Mouse (Mus musculus): Measurements from ENCODE around the gene Arhgap10.

Arhgap10 gene

GRCm38 (mm10) chr8:77440913-77441312 is 76.8 kb downstream of the Arhgap10 start:
- no peak for DNase-seq (ENCODE audit: low spot score)

- DNase-seq (ENCODE audit: low spot score), result no peak
Observed at GRCm38 (mm10) chr8:77440324-77440880, 77.4 kb downstream of the Arhgap10 start.

- DNase-seq (ENCODE audit: low spot score), result no peak
Observed at GRCm38 (mm10) chr8:77439670-77440069, 78.1 kb downstream of the Arhgap10 start.

- DNase-seq (ENCODE audit: low spot score), result no peak
Observed at GRCm38 (mm10) chr8:77437807-77438493, 79.8 kb downstream of the Arhgap10 start.

GRCm38 (mm10) chr8:77436013-77436990 is 81.5 kb downstream of the Arhgap10 start:
- no peak for DNase-seq (ENCODE audit: low spot score)

- DNase-seq (ENCODE audit: low spot score), result peak; percentile 73
Observed at GRCm38 (mm10) chr8:77433221-77433620, 84.5 kb downstream of the Arhgap10 start.

GRCm38 (mm10) chr8:77432726-77433125 is 85.0 kb downstream of the Arhgap10 start:
- no peak for DNase-seq (ENCODE audit: low spot score)

- DNase-seq (ENCODE audit: low spot score), result no peak
Observed at GRCm38 (mm10) chr8:77428420-77428819, 89.3 kb downstream of the Arhgap10 start.

- no peak for DNase-seq (ENCODE audit: low spot score)
Observed at GRCm38 (mm10) chr8:77428015-77428414, 89.7 kb downstream of the Arhgap10 start.

GRCm38 (mm10) chr8:77427438-77427837 is 90.3 kb downstream of the Arhgap10 start:
- no peak for DNase-seq (ENCODE audit: low spot score)

GRCm38 (mm10) chr8:77423850-77424249 is 93.9 kb downstream of the Arhgap10 start:
- DNase-seq (ENCODE audit: low spot score), result no peak

GRCm38 (mm10) chr8:77422632-77423252 is 95.0 kb downstream of the Arhgap10 start:
- DNase-seq (ENCODE audit: low spot score), result no peak

- DNase-seq (ENCODE audit: low spot score), result no peak
Observed at GRCm38 (mm10) chr8:77421596-77421995, 96.2 kb downstream of the Arhgap10 start.

GRCm38 (mm10) chr8:77419731-77420130 is 98.0 kb downstream of the Arhgap10 start:
- peak; percentile 72 for DNase-seq (ENCODE audit: low spot score)

- DNase-seq (ENCODE audit: low spot score), result no peak
Observed at GRCm38 (mm10) chr8:77416738-77417137, 101.0 kb downstream of the Arhgap10 start.

- no peak for DNase-seq (ENCODE audit: low spot score)
Observed at GRCm38 (mm10) chr8:77416034-77416433, 101.7 kb downstream of the Arhgap10 start.

GRCm38 (mm10) chr8:77411262-77411661 is 106.5 kb downstream of the Arhgap10 start:
- DNase-seq (ENCODE audit: low spot score), result no peak

GRCm38 (mm10) chr8:77410394-77410793 is 107.4 kb downstream of the Arhgap10 start:
- no peak for DNase-seq (ENCODE audit: low spot score)

GRCm38 (mm10) chr8:77408527-77409215 is 109.1 kb downstream of the Arhgap10 start:
- DNase-seq (ENCODE audit: low spot score), result no peak

- no peak for DNase-seq (ENCODE audit: low spot score)
Observed at GRCm38 (mm10) chr8:77406846-77407245, 110.9 kb downstream of the Arhgap10 start.

- no peak for DNase-seq (ENCODE audit: low spot score)
Observed at GRCm38 (mm10) chr8:77406444-77406843, 111.3 kb downstream of the Arhgap10 start.

- no peak for DNase-seq (ENCODE audit: low spot score)
Observed at GRCm38 (mm10) chr8:77404017-77404416, 113.7 kb downstream of the Arhgap10 start.

Data from urinary bladder, postnatal 14 days (tissue).